Mouse (Mus musculus): ENCODE measurements around the gene 1700001F09Rik. TPM values are rescaled to one million over a fixed set of nuclear protein-coding genes. Genes with fewer than 3 reads are reported as not detected.

1700001F09Rik gene
- not detected for polyA plus RNA-seq (2017; shearing (Covaris generic))

DNA sequence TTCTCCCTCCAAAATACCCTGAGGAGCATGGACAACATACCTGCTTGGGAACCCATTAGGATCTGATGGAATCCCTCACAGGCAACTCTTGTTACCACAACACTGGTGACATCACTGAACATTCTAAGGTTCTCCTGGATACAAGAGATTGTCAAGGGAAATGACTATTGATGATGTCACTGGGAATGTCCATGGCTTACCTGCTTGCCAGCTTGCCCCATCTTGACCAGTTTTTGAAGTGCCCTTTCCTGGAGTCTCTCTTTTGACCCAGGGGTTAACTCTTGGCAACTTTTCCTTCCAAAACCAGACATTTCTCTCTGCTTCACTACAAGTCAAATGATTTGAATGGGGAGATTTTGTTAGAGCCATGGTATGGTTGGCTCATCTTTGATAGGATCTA lies at the start of gene 1700001F09Rik:
Gene 1700001F09Rik (minus strand): TSS at position 101 of the 400 bp plus-strand sequence.

DNA sequence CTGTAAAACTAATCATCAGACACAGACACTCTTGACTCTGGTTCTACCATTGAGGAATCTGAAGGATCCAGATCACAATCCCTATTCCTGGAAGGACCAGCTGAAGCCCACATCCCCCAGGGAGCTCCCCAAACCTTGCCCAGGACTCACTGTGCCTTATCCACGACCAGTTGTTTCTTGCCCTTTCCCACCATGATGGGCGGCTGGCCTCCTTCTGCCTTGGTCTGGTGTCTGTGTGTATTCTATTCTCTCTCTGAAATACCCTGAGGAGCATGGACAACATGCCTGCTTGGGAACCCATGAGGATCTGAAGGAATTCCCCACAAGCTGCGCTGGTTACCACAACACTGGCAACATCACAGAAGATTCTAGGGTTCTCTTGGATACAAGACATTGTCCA lies 54.1 kb downstream of the 1700001F09Rik start, which contains the start of gene Gm8127:
Gene Gm8127 (minus strand): TSS at position 330 of the 400 bp plus-strand sequence.

Other genes starting within 250 kb of the 1700001F09Rik start
- not detected for gene Gm8104, start 247.2 kb downstream of the 1700001F09Rik start, polyA plus RNA-seq (2017; shearing (Covaris generic))
- not detected for gene Gm7233, start 167.9 kb downstream of the 1700001F09Rik start, polyA plus RNA-seq (2017; shearing (Covaris generic))
- not detected for gene Gm8122, start 112.5 kb downstream of the 1700001F09Rik start, polyA plus RNA-seq (2017; shearing (Covaris generic))
- gene Gm8126, start 89.2 kb downstream of the 1700001F09Rik start, polyA plus RNA-seq (2017; shearing (Covaris generic)): not detected
- not detected for gene Gm9732, start 72.8 kb downstream of the 1700001F09Rik start, polyA plus RNA-seq (2017; shearing (Covaris generic))
- gene Gm8127, start 54.0 kb downstream of the 1700001F09Rik start, polyA plus RNA-seq (2017; shearing (Covaris generic)): not detected
- gene Gm8138, start 68.5 kb upstream of the 1700001F09Rik start, polyA plus RNA-seq (2017; shearing (Covaris generic)): not detected
- not detected for gene Gm5799, start 195.8 kb upstream of the 1700001F09Rik start, polyA plus RNA-seq (2017; shearing (Covaris generic))
- not detected for gene Gm17654, start 231.3 kb upstream of the 1700001F09Rik start, polyA plus RNA-seq (2017; shearing (Covaris generic))